Mouse (Mus musculus) stomach, embryonic 14.5 days (tissue): ENCODE results near the gene Dhx16. TPM values are rescaled to one million over a fixed set of nuclear protein-coding genes. Genes with fewer than 3 reads are reported as not detected.

Experiments
- ATAC-seq: fragments of 200-750 bp; cut with Nextera tagmentation; 2 replicates; pipeline ENCODE4 v1.8.0; 2017; ENCODE audit warnings: low read depth, moderate TSS enrichment; ENCODE audit not compliant: insufficient number of reproducible peaks, insufficient read depth, low FRiP score
- H3K27ac ChIP-seq: fragments of 300-500 bp; sonication (generic); 2 replicates; pipeline ENCODE4 v1.5.1; 2014; ENCODE audit warnings: mild to moderate bottlenecking, low read length, moderate library complexity, mixed read lengths
- H3K27me3 ChIP-seq: fragments of 300-500 bp; sonication (generic); 2 replicates; pipeline ENCODE4 v1.6.1; 2014; ENCODE audit warnings: low read length, control low read depth, mixed read lengths; ENCODE audit not compliant: control insufficient read depth, insufficient read depth
- H3K36me3 ChIP-seq: fragments of 300-500 bp; sonication (generic); 2 replicates; pipeline ENCODE4 v1.6.1; 2014; ENCODE audit warnings: mild to moderate bottlenecking, control low read depth, low read length, moderate library complexity, mixed read lengths; ENCODE audit not compliant: control insufficient read depth, insufficient read depth
- H3K4me1 ChIP-seq: fragments of 300-500 bp; sonication (generic); 2 replicates; pipeline ENCODE4 v1.6.1; 2014; ENCODE audit warnings: low read length, control low read depth, mixed read lengths; ENCODE audit not compliant: control insufficient read depth, insufficient read depth
- H3K4me2 ChIP-seq: fragments of 300-500 bp; sonication (generic); replicated peaks from 2 replicates; pipeline ENCODE4 v1.6.1; 2014; ENCODE audit warnings: low read depth, low read length, control low read depth
- H3K4me3 ChIP-seq: fragments of 300-500 bp; sonication (generic); 2 replicates; pipeline ENCODE4 v1.5.1; 2014; ENCODE audit warnings: low read depth, low read length, control low read depth
- H3K9ac ChIP-seq: fragments of 300-500 bp; sonication (generic); replicated peaks from 2 replicates; pipeline ENCODE4 v1.6.1; 2014; ENCODE audit warnings: low read depth, mild to moderate bottlenecking, control low read depth, low read length, moderate library complexity, mixed read lengths
- H3K9me3 ChIP-seq: fragments of 300-500 bp; sonication (generic); 2 replicates; pipeline ENCODE4 v1.6.1; 2016; ENCODE audit warnings: low read depth, low read length, control low read depth; ENCODE audit not compliant: control insufficient read depth
- WGBS: fragments of 180-500 bp; shearing (Covaris S2); extraction: QIAGEN DNeasy Blood & Tissue Kit; methylation state at CpG from one replicate; pipeline ENCODE4 v1.1.7; 2014; 5-methylcytosine and 5-hydroxymethylcytosine counted together
- polyA plus RNA-seq: library from polyadenylated mRNA; unstranded; fragments of >200 nt; fragmentation: Nextera tagmentation; extraction: Ambion mirVana; gene quantifications from 2 replicates; pipeline ENCODE4 v1.2.1, GENCODE M21; 2014

The Dhx16 gene
- polyA plus RNA-seq, 1 experiment from 2014 or later, result 34.0 TPM

DNA sequence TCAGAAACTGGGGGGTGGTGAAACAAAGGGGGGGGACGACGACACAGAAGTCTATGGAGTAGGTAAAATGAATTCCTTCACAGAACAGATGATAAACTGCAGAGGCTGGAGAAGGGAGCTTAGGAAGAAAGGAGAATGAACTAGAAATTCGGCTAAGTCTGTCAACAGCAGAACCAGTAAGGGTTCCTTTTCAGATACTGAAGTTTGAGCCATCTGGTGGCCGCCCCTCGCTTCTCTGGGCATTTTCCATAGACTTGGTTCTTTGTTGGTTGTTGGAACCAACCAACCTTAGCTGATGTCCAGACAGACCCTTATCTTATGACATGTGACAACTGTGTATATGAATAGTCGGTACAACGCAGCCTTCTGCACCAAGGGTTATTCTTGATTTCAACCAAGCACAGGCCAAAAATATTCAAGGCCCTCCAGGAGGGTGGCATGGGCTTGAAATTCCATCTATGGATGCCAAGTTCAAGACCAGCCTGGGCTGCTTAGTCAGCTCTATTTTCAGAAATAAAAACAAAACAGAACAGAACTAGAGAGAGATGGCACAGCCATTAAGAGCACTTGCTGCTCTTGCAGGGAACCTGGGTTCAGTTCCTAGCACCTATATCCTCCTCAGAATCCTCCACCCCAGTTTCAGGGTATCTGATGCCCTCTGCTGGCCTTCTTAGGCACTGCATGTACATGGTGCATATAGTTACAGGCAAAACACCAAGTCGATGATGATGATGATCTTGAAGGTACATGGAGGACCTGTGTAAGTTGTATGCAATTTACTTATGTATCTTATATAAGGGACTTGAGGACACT, 8.5 kb upstream of the Dhx16 start:
- no peak overlapping the region for H3K9ac ChIP-seq
- no peaks in the 10 kb centered on the region for H3K9me3 ChIP-seq
- peak overlapping the region; percentile 92; the same call in 1 of the 2 replicates for H3K4me2 ChIP-seq
- peak overlapping the region; percentile 63; the same call in 1 of the 2 replicates for H3K4me3 ChIP-seq
- ATAC-seq, result no peak
- H3K4me1 ChIP-seq, result peaks cover 36% of the 10 kb centered on the region; the same call in 1 of the 2 replicates
- H3K36me3 ChIP-seq, result peaks cover 8% of the 10 kb centered on the region; the same call in 1 of the 2 replicates
- peak overlapping the region; percentile 85; the same call in 1 of the 2 replicates for H3K27ac ChIP-seq
- no peaks in the 10 kb centered on the region for H3K27me3 ChIP-seq
- 68% methylated on average over 8 of the region's 8 CpGs for WGBS

DNA sequence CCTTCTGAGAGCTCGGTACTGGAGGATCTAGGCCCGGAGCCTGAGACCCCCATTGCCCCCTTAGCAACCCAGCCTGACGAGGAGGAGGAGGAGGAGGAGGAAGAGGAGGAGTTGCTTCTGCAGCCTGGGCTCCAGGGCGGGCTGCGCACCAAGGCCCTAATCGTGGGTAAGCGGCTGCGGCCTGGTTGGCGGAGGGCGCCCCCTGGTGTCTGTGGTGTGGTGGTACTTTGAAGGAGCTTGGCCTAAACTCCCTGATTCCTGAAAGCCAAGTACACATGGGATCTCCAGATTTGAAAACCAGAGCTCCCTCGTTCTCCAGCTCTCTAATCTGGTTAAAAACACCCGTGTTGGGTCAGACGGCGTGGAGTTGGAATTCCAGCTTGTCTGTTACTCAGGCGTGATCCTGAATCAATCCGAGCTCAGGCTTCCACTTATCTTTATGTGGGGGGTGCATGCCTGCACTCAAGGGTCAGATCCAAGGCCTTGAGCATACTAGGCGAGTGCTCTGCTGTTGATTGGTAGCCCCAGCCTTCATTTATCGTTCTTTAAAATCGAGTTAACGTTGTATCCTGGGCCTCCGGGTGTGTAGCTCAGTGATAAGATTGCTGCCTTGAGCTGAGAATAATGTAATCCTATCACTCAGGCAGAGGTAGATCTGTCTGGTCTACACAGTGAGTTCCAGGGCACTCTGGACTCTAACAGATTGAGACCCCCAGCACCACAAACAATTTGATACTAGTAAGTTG, 5.7 kb upstream of the Dhx16 start:
- 28% methylated on average over 21 of the region's 21 CpGs for WGBS
- H3K9ac ChIP-seq, result peak overlapping the region; percentile 25; the same call in 1 of the 2 replicates
- peak overlapping the region; percentile 15; the same call in 1 of the 2 replicates for H3K27ac ChIP-seq
- no peak overlapping the region for H3K4me2 ChIP-seq
- H3K36me3 ChIP-seq, result peaks cover 12% of the 10 kb centered on the region
- H3K27me3 ChIP-seq, result no peaks in the 10 kb centered on the region
- no peak overlapping the region for H3K4me3 ChIP-seq
- no peaks in the 10 kb centered on the region for H3K9me3 ChIP-seq
- peaks cover 22% of the 10 kb centered on the region; the same call in 1 of the 2 replicates for H3K4me1 ChIP-seq
- 0 out of 2 replicates have a peak, but pooled peaks have one; percentile 25 for ATAC-seq

- ATAC-seq, result no peak
- no peak overlapping the region for H3K4me3 ChIP-seq
- H3K27me3 ChIP-seq, result no peaks in the 10 kb centered on the region
- WGBS, result 88% methylated on average over 6 of the region's 6 CpGs
- H3K9me3 ChIP-seq, result no peaks in the 10 kb centered on the region
- peaks cover 14% of the 10 kb centered on the region; the same call in 1 of the 2 replicates for H3K4me1 ChIP-seq
- peaks cover 12% of the 10 kb centered on the region for H3K36me3 ChIP-seq
- H3K9ac ChIP-seq, result no peak overlapping the region
- H3K27ac ChIP-seq, result no peak overlapping the region
- no peak overlapping the region for H3K4me2 ChIP-seq
Measured at GRCm38 (mm10) chr17:35874721-35875120, 4.9 kb upstream of the Dhx16 start.

DNA sequence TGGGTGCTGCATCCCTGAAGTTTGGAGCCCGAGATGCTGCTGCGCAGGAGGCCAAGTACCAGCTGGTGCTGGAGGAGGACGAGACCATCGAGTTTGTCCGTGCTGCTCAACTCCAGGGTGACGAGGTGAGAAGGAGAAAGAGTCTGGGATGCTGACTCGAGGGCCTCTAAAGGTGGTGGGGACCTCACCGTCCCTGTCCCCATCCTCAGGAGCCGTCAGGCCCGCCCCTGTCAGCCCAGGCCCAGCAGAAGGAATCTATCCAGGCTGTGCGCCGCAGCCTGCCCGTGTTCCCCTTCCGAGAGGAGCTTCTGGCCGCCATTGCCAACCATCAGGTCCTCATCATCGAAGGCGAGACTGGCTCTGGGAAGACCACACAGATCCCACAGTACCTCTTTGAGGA, 3.3 kb downstream of the Dhx16 start:
- no peak overlapping the region for H3K4me3 ChIP-seq
- H3K9me3 ChIP-seq, result no peaks in the 10 kb centered on the region
- H3K9ac ChIP-seq, result no peak overlapping the region
- WGBS, result 91% methylated on average over 17 of the region's 17 CpGs
- H3K27ac ChIP-seq, result no peak overlapping the region
- peaks cover 48% of the 10 kb centered on the region for H3K36me3 ChIP-seq
- no peak overlapping the region for H3K4me2 ChIP-seq
- peaks cover 3% of the 10 kb centered on the region; the same call in 1 of the 2 replicates for H3K4me1 ChIP-seq
- no peak for ATAC-seq
- no peaks in the 10 kb centered on the region for H3K27me3 ChIP-seq

- Histone ChIP-seq H3K27me3 (no peaks in the 10 kb centered on the region), H3K27ac (no peak overlapping the region), H3K4me1 (peaks cover 3% of the 10 kb centered on the region; the same call in 1 of the 2 replicates), H3K9ac (no peak overlapping the region), H3K36me3 (peaks cover 56% of the 10 kb centered on the region), H3K9me3 (no peaks in the 10 kb centered on the region), H3K4me3 (no peak overlapping the region), H3K4me2 (no peak overlapping the region)
- no peak for ATAC-seq
- 94% methylated on average over 14 of the region's 14 CpGs for WGBS
Measured at GRCm38 (mm10) chr17:35883777-35884176, 4.2 kb downstream of the Dhx16 start.

- no peak for ATAC-seq
- no peak overlapping the region for H3K4me3 ChIP-seq
- H3K36me3 ChIP-seq, result peaks cover 78% of the 10 kb centered on the region
- no peak overlapping the region for H3K9ac ChIP-seq
- H3K4me1 ChIP-seq, result no peaks in the 10 kb centered on the region
- H3K9me3 ChIP-seq, result no peaks in the 10 kb centered on the region
- H3K4me2 ChIP-seq, result no peak overlapping the region
- H3K27ac ChIP-seq, result no peak overlapping the region
- no peaks in the 10 kb centered on the region for H3K27me3 ChIP-seq
- WGBS, result 91% methylated on average over 13 of the region's 17 CpGs
Measured at GRCm38 (mm10) chr17:35887725-35888124, 8.1 kb downstream of the Dhx16 start.

DNA sequence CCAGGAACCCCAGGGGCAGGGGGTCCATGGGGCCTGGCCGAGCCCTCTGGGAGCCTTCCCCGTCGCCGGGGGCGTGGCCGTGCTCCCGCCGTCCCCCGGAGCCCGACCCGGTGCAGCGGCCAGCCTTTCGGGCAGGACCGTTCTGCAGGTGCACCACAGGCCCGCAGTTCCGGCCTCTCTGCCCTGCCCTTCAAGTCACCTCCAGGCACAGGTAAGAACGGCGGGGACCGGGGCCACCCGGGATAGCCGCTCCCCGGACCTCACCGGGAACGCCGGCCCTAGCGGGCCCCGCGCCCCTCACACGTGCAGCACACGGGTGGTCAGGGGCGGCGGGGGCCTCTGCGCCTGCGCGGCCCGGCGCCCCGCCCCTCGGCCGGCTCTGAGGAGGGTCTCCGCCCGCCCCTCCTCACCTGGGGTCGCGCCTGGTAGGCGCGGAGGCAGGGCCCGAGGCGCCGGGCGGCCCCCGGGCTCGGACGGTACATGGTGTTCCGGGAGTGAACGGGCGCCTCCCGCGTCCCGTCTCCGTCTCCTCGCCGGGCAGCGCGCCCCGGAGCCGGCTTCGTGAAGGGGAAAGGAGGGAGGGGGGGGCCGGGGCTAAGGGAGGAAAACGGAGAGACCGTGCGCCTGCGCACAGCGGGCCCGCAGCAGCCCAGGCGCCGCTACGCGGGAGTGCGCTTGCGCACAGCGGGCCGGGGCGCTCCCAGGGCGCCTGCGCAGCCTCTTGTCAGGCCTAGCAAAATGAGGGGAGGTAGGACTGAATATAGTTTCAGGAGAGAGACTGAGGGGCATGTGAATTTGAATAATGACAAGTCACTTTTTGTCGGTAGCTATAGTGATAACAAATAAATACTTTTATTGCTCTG, 17.4 kb downstream of the Dhx16 start, which contains the start of gene 2310061I04Rik:
2310061I04Rik (minus strand) TSS at position 651 of the 863 bp plus-strand sequence.
- no peaks in the 10 kb centered on the region for H3K9me3 ChIP-seq
- peak within 1 kb of the TSS; percentile 60 for H3K9ac ChIP-seq
- H3K27ac ChIP-seq, result peak within 1 kb of the TSS; percentile 82; the same call in 1 of the 2 replicates
- H3K36me3 ChIP-seq, result peaks cover 32% of the 10 kb centered on the region
- H3K27me3 ChIP-seq, result no peaks in the 10 kb centered on the region
- H3K4me2 ChIP-seq, result peak within 1 kb of the TSS; percentile 97
- 1% methylated on average over 77 of the region's 86 CpGs for WGBS
- H3K4me1 ChIP-seq, result peaks cover 12% of the 10 kb centered on the region; the same call in 1 of the 2 replicates
- peak within 1 kb of the TSS; percentile 86 for H3K4me3 ChIP-seq
- ATAC-seq, result peak; percentile 91
